Mouse (Mus musculus) liver, adult 2 months (tissue): ENCODE measurements around the gene Cdh4.

Source experiments
- CTCF ChIP-seq: fragments of 200-500 bp; IDR thresholded peaks from 2 replicates; pipeline ENCODE4 v1.5.1; 2011; ENCODE audit warnings: low read depth, low read length, control low read depth
- POLR2A ChIP-seq: fragments of 200-500 bp; IDR thresholded peaks from 2 replicates; pipeline ENCODE4 v1.6.1; 2011; ENCODE audit warnings: low read length, control low read depth; ENCODE audit not compliant: insufficient read depth; ENCODE audit errors: extremely low read depth

- no peak for TF ChIP-seq CTCF
- TF ChIP-seq POLR2A = no peak
Observed at GRCm38 (mm10) chr2:179795452-179795851, 353.2 kb downstream of the Cdh4 start.
